Mouse (Mus musculus): ENCODE measurements around the gene Irak4. TPM values are rescaled to one million over a fixed set of nuclear protein-coding genes. Genes with fewer than 3 reads are reported as not detected.

Gene Irak4
- polyA plus RNA-seq (2012), result 6.9 and 9.0 TPM in 2 replicates

GRCm38 (mm10) chr15:94543409-94544051 lies at the start of gene Irak4, which contains the start of gene Pus7l:
Irak4 (plus strand) TSS chr15:94543643.
Pus7l (minus strand) TSS chr15:94543547.
- TF ChIP-seq GATA1 (IDR thresholded peaks at IDR 0.05; ENCODE audit: low read length), result no peak

GRCm38 (mm10) chr15:94494445-94494844 lies 49.0 kb upstream of the Irak4 start:
- no peak for TF ChIP-seq GATA1 (IDR thresholded peaks at IDR 0.05; ENCODE audit: low read length)

- TF ChIP-seq GATA1 (IDR thresholded peaks at IDR 0.05; ENCODE audit: low read length), result no peak
These were observed 47.5 kb upstream of the Irak4 start for GRCm38 (mm10) chr15:94495936-94496335.

DNA sequence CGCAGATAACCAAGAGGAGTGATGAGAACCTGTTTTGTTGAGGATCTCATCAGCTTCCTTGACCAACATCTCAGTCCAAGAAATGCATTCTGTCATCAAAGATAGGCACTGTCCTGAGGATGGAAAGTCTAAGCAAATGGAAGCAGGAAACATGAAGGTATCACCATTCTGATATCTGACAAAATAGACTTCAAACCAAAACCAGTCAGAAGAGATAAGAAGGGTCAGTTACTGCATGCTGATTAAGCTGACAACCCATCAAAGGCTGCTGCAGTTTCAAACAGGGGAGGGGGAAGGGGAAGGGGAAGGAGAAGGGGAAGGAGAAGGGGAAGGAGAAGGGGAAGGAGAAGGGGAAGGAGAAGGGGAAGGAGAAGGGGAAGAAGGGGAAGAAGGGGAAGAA lies 44.2 kb upstream of the Irak4 start:
- TF ChIP-seq GATA1 (IDR thresholded peaks at IDR 0.05; ENCODE audit: low read length), result no peak

- no peak for TF ChIP-seq GATA1 (IDR thresholded peaks at IDR 0.05; ENCODE audit: low read length)
These were observed 39.8 kb upstream of the Irak4 start for GRCm38 (mm10) chr15:94503451-94504215.

GRCm38 (mm10) chr15:94517913-94518491 lies 25.4 kb upstream of the Irak4 start:
- no peak for TF ChIP-seq GATA1 (IDR thresholded peaks at IDR 0.05; ENCODE audit: low read length)

- no peak for TF ChIP-seq GATA1 (IDR thresholded peaks at IDR 0.05; ENCODE audit: low read length)
These were observed 23.1 kb upstream of the Irak4 start for GRCm38 (mm10) chr15:94520205-94520900.

DNA sequence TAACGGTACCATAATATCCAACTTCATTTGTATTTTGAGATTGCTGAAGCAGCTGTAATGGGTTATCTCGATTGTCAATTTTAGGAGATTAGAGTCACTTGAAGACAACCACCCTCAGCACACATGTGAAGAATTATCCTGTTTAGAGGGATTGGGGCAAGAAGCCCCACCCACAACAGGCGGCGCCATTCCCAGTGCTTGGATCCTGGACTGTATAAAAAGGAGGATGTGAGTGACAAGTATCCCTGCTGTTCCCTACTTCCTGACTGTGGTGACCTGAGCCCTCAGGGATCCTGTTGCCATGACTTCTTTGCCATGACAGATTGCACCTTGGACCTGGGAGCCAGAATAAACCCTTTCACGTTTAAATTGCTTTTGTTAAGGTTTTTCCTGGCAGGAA lies 22.5 kb upstream of the Irak4 start:
- TF ChIP-seq GATA1 (IDR thresholded peaks at IDR 0.05; ENCODE audit: low read length), result no peak

GRCm38 (mm10) chr15:94523251-94523650 lies 20.2 kb upstream of the Irak4 start:
- TF ChIP-seq GATA1 (IDR thresholded peaks at IDR 0.05; ENCODE audit: low read length), result no peak

GRCm38 (mm10) chr15:94524956-94525355 lies 18.5 kb upstream of the Irak4 start:
- no peak for TF ChIP-seq GATA1 (IDR thresholded peaks at IDR 0.05; ENCODE audit: low read length)

DNA sequence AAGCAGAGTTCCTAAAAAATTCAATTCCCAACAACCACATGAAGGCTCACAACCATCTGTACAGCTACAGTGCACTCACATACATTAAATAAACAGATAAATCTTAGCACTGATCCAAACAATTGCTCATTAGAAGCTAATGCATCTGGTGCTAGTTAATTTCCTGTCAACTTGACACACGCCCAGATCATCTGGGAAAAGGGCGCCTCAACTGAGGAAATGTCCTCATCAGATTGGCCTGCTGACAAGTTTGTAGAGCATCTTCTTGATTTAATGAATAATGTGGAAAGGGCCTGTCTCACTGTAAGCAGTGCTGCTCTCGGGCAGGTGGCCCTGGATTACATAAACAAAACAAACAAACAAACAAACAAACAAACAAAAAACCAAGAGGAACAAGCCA lies 12.9 kb upstream of the Irak4 start:
- no peak for TF ChIP-seq GATA1 (IDR thresholded peaks at IDR 0.05; ENCODE audit: low read length)

DNA sequence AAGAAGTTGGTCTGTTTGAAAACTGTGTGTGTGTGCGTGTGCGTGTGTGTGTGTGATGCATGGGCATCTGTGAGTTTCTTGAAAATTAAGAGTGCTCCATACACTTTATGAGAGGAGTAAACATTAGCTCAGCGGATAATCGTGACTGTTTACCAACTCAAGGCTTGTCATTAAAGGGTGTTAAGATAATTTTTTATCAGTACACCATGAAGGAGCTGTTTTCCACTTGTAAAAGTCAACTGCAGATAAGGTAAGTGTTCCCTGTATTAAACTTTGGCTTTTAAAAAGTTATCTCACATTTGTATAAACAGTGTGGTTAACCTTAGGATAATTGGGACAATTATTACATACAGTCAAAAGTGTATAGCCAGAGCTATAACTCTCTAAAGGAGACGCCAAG lies 11.1 kb upstream of the Irak4 start:
- TF ChIP-seq GATA1 (IDR thresholded peaks at IDR 0.05; ENCODE audit: low read length), result no peak

- no peak for TF ChIP-seq GATA1 (IDR thresholded peaks at IDR 0.05; ENCODE audit: low read length)
These were observed 10.5 kb upstream of the Irak4 start for GRCm38 (mm10) chr15:94532956-94533355.

DNA sequence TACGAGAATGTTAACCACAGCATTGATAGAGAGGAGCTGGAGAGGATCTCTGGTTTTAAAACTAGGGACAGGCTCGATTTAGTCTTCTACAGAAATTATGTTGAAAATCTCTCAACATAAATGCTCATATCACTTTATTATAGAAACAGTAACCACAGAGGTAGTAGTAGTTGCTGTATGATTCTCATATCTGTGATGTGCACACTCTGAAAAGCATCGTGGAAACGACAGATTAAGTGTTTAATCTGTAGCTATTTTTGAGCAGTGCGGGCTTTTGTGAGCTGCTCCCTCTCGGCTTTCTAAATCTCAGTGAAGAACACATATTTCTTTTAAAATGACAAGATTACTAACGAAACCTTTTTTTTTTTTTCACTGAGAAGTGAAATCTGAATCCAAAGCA lies 7.9 kb upstream of the Irak4 start:
- TF ChIP-seq GATA1 (IDR thresholded peaks at IDR 0.05; ENCODE audit: low read length), result no peak

GRCm38 (mm10) chr15:94539296-94539695 lies 4.1 kb upstream of the Irak4 start:
- TF ChIP-seq GATA1 (IDR thresholded peaks at IDR 0.05; ENCODE audit: low read length), result no peak

All from G1E-ER4 (cell line).